Mouse (Mus musculus) heart, adult 2 months (tissue): Measurements from ENCODE around the gene Tmem41a.

Source experiments
- CTCF ChIP-seq: fragments of 200-600 bp; IDR thresholded peaks from 2 replicates; pipeline ENCODE4 v1.8.1; 2022; ENCODE audit warnings: antibody characterized with exemption, mild to moderate bottlenecking, moderate library complexity
- POLR2A ChIP-seq: fragments of 200-500 bp; IDR thresholded peaks from 2 replicates; pipeline ENCODE4 v1.6.1; 2011; ENCODE audit warnings: mild to moderate bottlenecking, low read depth, low read length, control low read depth; ENCODE audit not compliant: insufficient read depth

DNA sequence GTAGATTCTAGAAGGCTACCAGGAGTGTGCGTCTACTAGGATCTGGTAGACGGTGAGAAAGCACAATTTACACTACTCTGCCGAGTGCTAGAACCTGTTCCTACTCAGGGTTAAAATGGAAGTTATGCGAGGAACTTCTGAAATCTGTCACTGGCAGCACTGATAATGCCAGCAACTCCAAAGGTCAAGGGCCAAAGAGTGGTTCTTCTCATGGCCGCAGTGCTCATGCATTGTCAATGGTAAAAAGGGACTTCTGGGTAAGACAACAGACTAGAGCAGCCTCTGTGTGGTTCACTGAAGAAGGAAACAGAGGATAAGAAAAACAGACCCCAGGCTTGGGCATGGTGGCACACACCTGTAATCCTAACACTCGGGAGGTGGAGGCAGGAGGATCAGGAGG, 23.2 kb upstream of the Tmem41a start:
- TF ChIP-seq CTCF (no peak), POLR2A (no peak)
